Mouse (Mus musculus) testis, adult 10 weeks (tissue): ENCODE results near the gene Tmem189. TPM values are rescaled to one million over a fixed set of nuclear protein-coding genes. Genes with fewer than 3 reads are reported as not detected.

Source experiments
- polyA plus RNA-seq: library from polyadenylated mRNA; stranded (reverse); fragments of 350-450 nt; fragmentation: Illumina TruSeq; extraction: RNeasy Lipid Tissue Mini Kit (QIAGEN cat#74804); gene quantifications from one replicate; pipeline ENCODE4 v1.2.3, GENCODE M21; 2014; ENCODE audit warnings: low read depth, low replicate concordance

Tmem189 gene
- polyA plus RNA-seq: 3.6 TPM

DNA sequence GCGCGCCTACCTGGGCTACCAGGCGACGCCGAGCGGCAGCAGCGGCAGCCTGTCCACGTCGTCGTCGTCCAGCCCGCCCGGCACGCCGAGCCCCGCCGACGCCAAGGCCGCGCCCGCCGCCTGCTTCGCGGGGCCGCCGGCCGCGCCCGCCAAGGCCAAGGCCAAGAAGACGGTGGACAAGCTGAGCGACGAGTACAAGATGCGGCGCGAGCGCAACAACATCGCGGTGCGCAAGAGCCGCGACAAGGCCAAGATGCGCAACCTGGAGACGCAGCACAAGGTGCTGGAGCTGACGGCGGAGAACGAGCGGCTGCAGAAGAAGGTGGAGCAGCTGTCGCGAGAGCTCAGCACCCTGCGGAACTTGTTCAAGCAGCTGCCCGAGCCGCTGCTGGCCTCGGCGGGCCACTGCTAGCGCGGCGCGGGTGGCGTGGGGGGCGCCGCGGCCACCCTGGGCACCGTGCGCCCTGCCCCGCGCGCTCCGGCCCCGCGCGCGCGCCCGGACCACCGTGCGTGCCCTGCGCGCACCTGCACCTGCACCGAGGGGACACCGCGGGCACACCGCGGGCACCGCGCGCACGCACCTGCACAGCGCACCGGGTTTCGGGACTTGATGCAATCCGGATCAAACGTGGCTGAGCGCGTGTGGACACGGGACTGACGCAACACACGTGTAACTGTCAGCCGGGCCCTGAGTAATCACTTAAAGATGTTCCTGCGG lies at the start of gene Tmem189:
Gene Tmem189, minus strand, starts transcription at position 322 of the 718 bp plus-strand sequence.

DNA sequence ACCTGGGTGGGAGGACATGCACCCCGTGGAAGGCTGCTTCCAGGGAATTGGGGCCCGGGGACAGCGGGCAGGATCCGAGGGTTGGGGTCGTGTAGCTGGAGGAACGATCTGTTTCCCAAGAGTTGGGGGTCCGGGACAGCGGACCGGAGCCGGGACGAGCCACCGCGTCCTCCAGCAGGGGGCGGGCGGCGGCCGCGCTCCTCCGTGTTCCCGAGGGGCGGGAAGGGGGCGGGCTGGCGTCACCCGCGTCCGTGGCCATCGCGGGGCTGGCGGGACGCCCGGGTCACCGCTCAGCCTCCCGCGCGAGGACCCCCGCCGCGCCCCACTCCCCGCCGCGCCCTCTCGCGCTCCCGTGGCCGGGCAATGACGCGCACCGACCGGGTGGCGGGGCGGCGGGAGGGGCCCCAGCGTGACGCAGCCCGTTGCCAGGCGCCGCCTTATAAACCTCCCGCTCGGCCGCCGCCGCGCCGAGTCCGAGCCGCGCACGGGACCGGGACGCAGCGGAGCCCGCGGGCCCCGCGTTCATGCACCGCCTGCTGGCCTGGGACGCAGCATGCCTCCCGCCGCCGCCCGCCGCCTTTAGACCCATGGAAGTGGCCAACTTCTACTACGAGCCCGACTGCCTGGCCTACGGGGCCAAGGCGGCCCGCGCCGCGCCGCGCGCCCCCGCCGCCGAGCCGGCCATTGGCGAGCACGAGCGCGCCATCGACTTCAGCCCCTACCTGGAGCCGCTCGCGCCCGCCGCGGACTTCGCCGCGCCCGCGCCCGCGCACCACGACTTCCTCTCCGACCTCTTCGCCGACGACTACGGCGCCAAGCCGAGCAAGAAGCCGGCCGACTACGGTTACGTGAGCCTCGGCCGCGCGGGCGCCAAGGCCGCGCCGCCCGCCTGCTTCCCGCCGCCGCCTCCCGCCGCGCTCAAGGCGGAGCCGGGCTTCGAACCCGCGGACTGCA lies 847 bp downstream of the Tmem189 start, which contains the start of gene Cebpb:
Gene Cebpb, plus strand, starts transcription at position 418 of the 954 bp plus-strand sequence.

GRCm38 (mm10) chr2:167661270-167662203 lies 28.1 kb downstream of the Tmem189 start, which contains the start of gene Gm20431:
Gm20431 (minus strand) TSS chr2:167661496.

GRCm38 (mm10) chr2:167631591-167632448 lies 57.8 kb downstream of the Tmem189 start, which contains the start of gene Ube2v1:
Ube2v1 (minus strand) TSS chr2:167632095.

Other genes with a start within 250 kb of the Tmem189 start
- 19.2 TPM for gene Rnf114, start 197.2 kb downstream of the Tmem189 start, polyA plus RNA-seq
- gene Spata2, start 196.9 kb downstream of the Tmem189 start, polyA plus RNA-seq: 3.0 TPM
- 0.17 TPM for gene Snai1, start 151.6 kb downstream of the Tmem189 start, polyA plus RNA-seq
- 37.9 TPM for gene Ube2v1, start 57.7 kb downstream of the Tmem189 start, polyA plus RNA-seq
- gene Gm20431, start 28.3 kb downstream of the Tmem189 start, polyA plus RNA-seq: not detected
- gene Cebpb, start 907 bp downstream of the Tmem189 start, polyA plus RNA-seq: 0.59 TPM
- gene Ptpn1, start 242.2 kb upstream of the Tmem189 start, polyA plus RNA-seq: 65.7 TPM